Mouse (Mus musculus) MEL (cell line): ENCODE results near the gene B230104I21Rik. TPM values are rescaled to one million over a fixed set of nuclear protein-coding genes. Genes with fewer than 3 reads are reported as not detected.

Experiments
- DNase-seq: peaks from one replicate; pipeline ENCODE4 v3.0.0; 2011; ENCODE audit warnings: low read depth, low spot score
- H3K27ac ChIP-seq: 2 replicates; pipeline ENCODE4 v1.5.1; 2012; ENCODE audit warnings: low read depth, mild to moderate bottlenecking, control low read depth, low read length, moderate library complexity; ENCODE audit not compliant: control insufficient read depth
- H3K27me3 ChIP-seq, 2 experiments: fragments of 150-350 bp in 1 of 2; sonication (generic) in 1 of 2; 2 replicates each; pipeline ENCODE4 v1.6.1; 2012; ENCODE audit warnings: low read length in 2 of 2, mild to moderate bottlenecking in 2 of 2, improper control_type of control experiment in 1 of 2, moderate library complexity in 1 of 2; ENCODE audit not compliant: insufficient read depth in 2 of 2, control insufficient read depth in 1 of 2
- H3K36me3 ChIP-seq, 2 experiments: 2 replicates each; pipeline ENCODE4 v1.6.1; 2012 to 2014; ENCODE audit warnings: low read length in 2 of 2, improper control_type of control experiment in 1 of 2, inconsistent platforms in 1 of 2, mild to moderate bottlenecking in 1 of 2; ENCODE audit not compliant: insufficient read depth in 2 of 2, control insufficient read depth in 1 of 2
- H3K4me1 ChIP-seq, 2 experiments: fragments of 150-350 bp in 1 of 2; sonication (generic) in 1 of 2; 2 replicates each; pipeline ENCODE4 v1.6.1; 2012; ENCODE audit warnings: low read length in 2 of 2, improper control_type of control experiment in 1 of 2, mild to moderate bottlenecking in 1 of 2; ENCODE audit not compliant: insufficient read depth in 2 of 2, control insufficient read depth in 1 of 2
- H3K4me3 ChIP-seq, 2 experiments: fragments of 150-350 bp in 1 of 2; sonication (generic) in 1 of 2; 2 replicates each; pipeline ENCODE4 v1.5.1; 2012; ENCODE audit warnings: low read depth in 2 of 2, low read length in 2 of 2, mild to moderate bottlenecking in 2 of 2, moderate library complexity in 2 of 2, control low read depth in 1 of 2, improper control_type of control experiment in 1 of 2; ENCODE audit not compliant: control insufficient read depth in 1 of 2, insufficient read depth in 1 of 2
- H3K79me2 ChIP-seq: 2 replicates; pipeline ENCODE4 v1.6.1; 2012; ENCODE audit warnings: mild to moderate bottlenecking, low read length, moderate library complexity; ENCODE audit not compliant: control insufficient read depth, poor library complexity, insufficient read depth
- H3K9ac ChIP-seq: 2 replicates; pipeline ENCODE4 v1.6.1; 2012; ENCODE audit warnings: low read depth, mild to moderate bottlenecking, control low read depth, low read length, moderate library complexity; ENCODE audit not compliant: control insufficient read depth, poor library complexity, severe bottlenecking
- H3K9me3 ChIP-seq: fragments of 150-350 bp; sonication (generic); replicated peaks from 2 replicates; pipeline ENCODE4 v1.6.1; 2012; ENCODE audit warnings: mild to moderate bottlenecking, low read length, improper control_type of control experiment, moderate library complexity; ENCODE audit not compliant: insufficient read depth
- CHD2 ChIP-seq: IDR thresholded peaks from 2 replicates; pipeline ENCODE4 v1.6.1; 2011; ENCODE audit warnings: low read length, improper control_type of control experiment
- CTCF ChIP-seq, 3 experiments: IDR thresholded peaks in 2 of 3; conservative IDR thresholded peaks in 1 of 3; 2 replicates each; pipeline ENCODE4 v1.5.1; 2011 to 2012; ENCODE audit warnings: low read length in 3 of 3, low read depth in 2 of 3, mild to moderate bottlenecking in 2 of 3, improper control_type of control experiment in 1 of 3, inconsistent platforms in 1 of 3, mixed read lengths in 1 of 3, moderate library complexity in 1 of 3; ENCODE audit not compliant: control insufficient read depth in 1 of 3, insufficient read depth in 1 of 3, poor library complexity in 1 of 3, severe bottlenecking in 1 of 3
- ELF1 ChIP-seq: IDR thresholded peaks from 2 replicates; pipeline ENCODE4 v1.6.1; 2014; ENCODE audit warnings: low read depth, mild to moderate bottlenecking, inconsistent platforms, low read length, improper control_type of control experiment, moderate library complexity
- HCFC1 ChIP-seq: IDR thresholded peaks from 2 replicates; pipeline ENCODE4 v1.6.1; 2012; ENCODE audit warnings: low read depth, mild to moderate bottlenecking, inconsistent platforms, low read length, improper control_type of control experiment, moderate library complexity
- JUND ChIP-seq: IDR thresholded peaks from 2 replicates; pipeline ENCODE4 v1.6.1; 2011; ENCODE audit warnings: low read depth, mild to moderate bottlenecking, improper control_type of control experiment, low read length
- MAX ChIP-seq: IDR thresholded peaks from 2 replicates; pipeline ENCODE4 v1.6.1; 2011; ENCODE audit warnings: low read length, improper control_type of control experiment
- MXI1 ChIP-seq: IDR thresholded peaks from 2 replicates; pipeline ENCODE4 v1.6.1; 2011; ENCODE audit warnings: mild to moderate bottlenecking, low read depth, low read length, improper control_type of control experiment
- MYB ChIP-seq: IDR thresholded peaks from 2 replicates; pipeline ENCODE4 v1.6.1; 2011; ENCODE audit warnings: mild to moderate bottlenecking, low read depth, low read length, improper control_type of control experiment
- MYC ChIP-seq: IDR thresholded peaks from 2 replicates; pipeline ENCODE4 v1.6.1; 2011; ENCODE audit warnings: low read depth, mild to moderate bottlenecking, low read length, improper control_type of control experiment, moderate library complexity
- NELFE ChIP-seq: IDR thresholded peaks from 2 replicates; pipeline ENCODE4 v1.6.1; 2011; ENCODE audit warnings: low read depth, low read length, improper control_type of control experiment
- NRF1 ChIP-seq: IDR thresholded peaks from 2 replicates; pipeline ENCODE4 v1.6.1; 2014; ENCODE audit warnings: low read depth, mild to moderate bottlenecking, inconsistent platforms, low read length, improper control_type of control experiment, moderate library complexity; ENCODE audit not compliant: poor library complexity, insufficient read depth, severe bottlenecking
- POLR2AphosphoS5 ChIP-seq: IDR thresholded peaks from 2 replicates; pipeline ENCODE4 v1.6.1; 2012; ENCODE audit warnings: low read depth, borderline replicate concordance, mild to moderate bottlenecking, inconsistent platforms, low read length, moderate library complexity, mixed read lengths
- SIN3A ChIP-seq: IDR thresholded peaks from 2 replicates; pipeline ENCODE4 v1.6.1; 2012; ENCODE audit warnings: low read length, improper control_type of control experiment, inconsistent platforms
- SMC3 ChIP-seq: IDR thresholded peaks from 2 replicates; pipeline ENCODE4 v1.6.1; 2011; ENCODE audit warnings: low read depth, low read length, improper control_type of control experiment
- TBP ChIP-seq: IDR thresholded peaks from 2 replicates; pipeline ENCODE4 v1.8.0; 2011; ENCODE audit warnings: low read depth, low read length, improper control_type of control experiment
- TCF12 ChIP-seq: IDR thresholded peaks from 2 replicates; pipeline ENCODE4 v1.6.1; 2014; ENCODE audit warnings: low read depth, mild to moderate bottlenecking, inconsistent platforms, low read length, improper control_type of control experiment, moderate library complexity
- USF1 ChIP-seq: IDR thresholded peaks from 2 replicates; pipeline ENCODE4 v1.6.1; 2014; ENCODE audit warnings: low read depth, mild to moderate bottlenecking, inconsistent platforms, low read length, improper control_type of control experiment, moderate library complexity
- ZKSCAN1 ChIP-seq: IDR thresholded peaks from 2 replicates; pipeline ENCODE4 v1.6.1; 2012; ENCODE audit warnings: low read depth, mild to moderate bottlenecking, inconsistent platforms, low read length, improper control_type of control experiment, moderate library complexity
- ZNF384 ChIP-seq: IDR thresholded peaks from 2 replicates; pipeline ENCODE4 v1.6.1; 2012; ENCODE audit warnings: low read depth, mild to moderate bottlenecking, inconsistent platforms, low read length, improper control_type of control experiment
- polyA plus RNA-seq, 2 experiments: library from polyadenylated mRNA; stranded (reverse) in 1 of 2; unstranded in 1 of 2; fragments of >175 nt in 1 of 2; fragments of >200 nt in 1 of 2; gene quantifications; 2 replicates each; pipeline versions ENCODE4 v1.2.1 to v1.2.4; 2012; ENCODE audit warnings: low replicate concordance in 2 of 2, low read depth in 1 of 2; ENCODE audit not compliant: insufficient read length in 2 of 2, insufficient read depth in 1 of 2, missing spikeins in 1 of 2
- total RNA-seq: library from RNA; depleted of rRNA; stranded (reverse); fragments of 300-350 nt; gene quantifications from 2 replicates; pipeline ENCODE4 v1.2.3, GENCODE M21; 2012; rRNA removed

Gene B230104I21Rik
- total RNA-seq (not detected in 2 replicates), polyA plus RNA-seq (not detected)

GRCm38 (mm10) chr4:154335761-154336160 is at the start of gene B230104I21Rik:
TSS of gene B230104I21Rik (plus strand) at chr4:154336127.
- no peaks in the 10 kb centered on the region for H3K36me3 ChIP-seq
- H3K79me2 ChIP-seq: no peaks in the 10 kb centered on the region
- H3K9me3 ChIP-seq: no peaks in the 10 kb centered on the region
- H3K9ac ChIP-seq: no peak within 1 kb of the TSS
- H3K27me3 ChIP-seq: no peaks in the 10 kb centered on the region
- no peaks in the 10 kb centered on the region for H3K4me1 ChIP-seq
- TF ChIP-seq ZNF384: no peak
- no peak for TF ChIP-seq ZKSCAN1
- no peak for TF ChIP-seq JUND
- TF ChIP-seq NELFE: no peak
- no peak for TF ChIP-seq SIN3A
- TF ChIP-seq NRF1: no peak
- TF ChIP-seq POLR2AphosphoS5: no peak
- TF ChIP-seq TCF12: no peak
- TF ChIP-seq HCFC1: no peak
- TF ChIP-seq, all 39 proteins: peak for 0
- DNase-seq: no peak
- Histone ChIP-seq H3K4me3 (no peak within 1 kb of the TSS), H3K27ac (no peak within 1 kb of the TSS)

GRCm38 (mm10) chr4:154293735-154294201 is 42.2 kb upstream of the B230104I21Rik start:
- H3K4me3 ChIP-seq: no peak overlapping the region
- no peak for DNase-seq
- H3K79me2 ChIP-seq: no peaks in the 10 kb centered on the region
- H3K9me3 ChIP-seq: no peaks in the 10 kb centered on the region; the same call in 1 of the 2 replicates
- H3K9ac ChIP-seq: no peak overlapping the region
- no peaks in the 10 kb centered on the region for H3K4me1 ChIP-seq
- H3K27me3 ChIP-seq: no peaks in the 10 kb centered on the region
- no peaks in the 10 kb centered on the region for H3K36me3 ChIP-seq
- H3K27ac ChIP-seq: no peak overlapping the region
- no peak for TF ChIP-seq USF1
- TF ChIP-seq ELF1: no peak
- no peak for TF ChIP-seq MYC

DNA sequence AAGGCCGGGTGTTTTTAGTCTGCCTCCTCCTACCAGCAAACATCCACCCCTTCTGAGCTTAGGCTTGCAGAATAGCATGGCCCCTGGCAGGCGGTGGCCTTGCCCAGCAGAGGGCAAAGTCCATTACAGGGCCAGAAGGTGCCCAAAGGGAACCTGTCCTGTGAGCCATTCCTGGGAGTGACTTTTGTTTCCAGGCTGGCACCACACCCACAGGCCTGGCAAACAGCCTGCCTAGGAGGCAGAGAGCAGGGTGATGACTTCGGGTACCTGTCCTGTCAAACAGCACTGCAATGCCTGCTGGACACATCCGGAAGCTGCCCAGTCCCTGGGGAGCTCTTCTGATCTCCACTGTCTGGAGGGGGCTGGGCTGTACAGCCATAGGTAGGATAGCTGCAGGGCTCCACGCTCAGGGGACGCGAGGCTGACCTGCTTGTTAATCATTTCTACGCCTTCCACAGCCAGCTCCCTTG is 41.6 kb upstream of the B230104I21Rik start:
- TF ChIP-seq MYB (no peak), NELFE (no peak), MXI1 (no peak), POLR2AphosphoS5 (no peak), CHD2 (no peak), CTCF (IDR thresholded peaks at IDR 0.05 in 2 of 3, conservative IDR thresholded peaks at IDR 0.05 in 1 of 3; ENCODE audit: control insufficient read depth in 1 of 3, insufficient read depth in 1 of 3, low read depth in 2 of 3, low read length in 3 of 3, poor library complexity in 1 of 3, severe bottlenecking in 1 of 3) (no peak), SMC3 (no peak), MAX (no peak), TBP (no peak)
- no peak overlapping the region for H3K9ac ChIP-seq
- H3K27me3 ChIP-seq: no peaks in the 10 kb centered on the region
- H3K79me2 ChIP-seq: no peaks in the 10 kb centered on the region
- H3K36me3 ChIP-seq: no peaks in the 10 kb centered on the region
- no peaks in the 10 kb centered on the region for H3K4me1 ChIP-seq
- H3K9me3 ChIP-seq: no peaks in the 10 kb centered on the region; the same call in 1 of the 2 replicates
- H3K27ac ChIP-seq: no peak overlapping the region
- no peak for DNase-seq
- H3K4me3 ChIP-seq: no peak overlapping the region
